Mouse (Mus musculus) lung, adult 2 months (tissue): ENCODE results near the gene Spaca3. TPM values are rescaled to one million over a fixed set of nuclear protein-coding genes. Genes with fewer than 3 reads are reported as not detected.

ENCODE experiments used
- DNase-seq: peaks from one replicate; pipeline ENCODE4 v3.0.0; 2022
- H3K4me1 ChIP-seq: fragments of 200-500 bp; 2 replicates; pipeline ENCODE4 v1.6.1; 2011; ENCODE audit warnings: low read length; ENCODE audit not compliant: control insufficient read depth, insufficient read depth
- H3K4me3 ChIP-seq: fragments of 200-500 bp; replicated peaks from 2 replicates; pipeline ENCODE3; 2011; ENCODE audit warnings: low read depth, mild to moderate bottlenecking, control low read depth, low read length; ENCODE audit errors: extremely low read depth
- CTCF ChIP-seq: fragments of 200-500 bp; IDR thresholded peaks from 2 replicates; pipeline ENCODE4 v1.5.1; 2011; ENCODE audit warnings: mild to moderate bottlenecking, low read length, control low read depth; ENCODE audit not compliant: insufficient read depth
- POLR2A ChIP-seq: fragments of 200-500 bp; IDR thresholded peaks from 2 replicates; pipeline ENCODE4 v1.6.1; 2011; ENCODE audit warnings: low read depth, mild to moderate bottlenecking, control low read depth, low read length, borderline replicate concordance; ENCODE audit errors: extremely low read depth
- WGBS: fragments of 180-500 bp; shearing (Covaris S2); methylation state at CpG from one replicate; pipeline ENCODE4 v1.1.7; 2018; 5-methylcytosine and 5-hydroxymethylcytosine counted together
- polyA plus RNA-seq: library from polyadenylated mRNA; depleted of rRNA; stranded (reverse); fragments of >200 nt; gene quantifications from 2 replicates; pipeline ENCODE4 v1.2.3, GENCODE M21; 2012; rRNA removed

Spaca3 gene
- 0.29 TPM in 1 of 2 replicates, not detected in the other for polyA plus RNA-seq

DNA sequence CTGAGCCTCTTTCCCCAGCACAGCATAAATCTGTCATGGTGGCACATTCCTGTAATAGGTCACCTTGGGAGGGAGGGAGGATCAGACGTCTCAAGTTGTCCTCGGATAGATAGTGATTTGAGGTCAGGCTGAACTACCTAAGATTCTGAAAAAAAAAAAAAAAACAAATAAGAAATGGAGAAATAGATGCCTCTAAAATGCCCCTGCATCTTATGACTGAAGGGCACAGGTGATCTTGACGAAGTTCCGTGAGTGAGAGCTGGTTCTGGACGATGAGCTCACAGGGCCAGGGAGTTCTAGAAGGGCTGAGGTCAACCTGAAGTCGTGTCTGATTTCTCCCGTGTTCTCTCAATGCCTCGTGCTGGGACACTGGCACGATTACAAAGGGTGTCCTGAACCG is at the start of gene Spaca3:
Gene Spaca3 (plus strand): TSS at position 301 of the 400 bp plus-strand sequence.
- no peak within 1 kb of the TSS for H3K4me3 ChIP-seq
- TF ChIP-seq POLR2A (no peak), CTCF (no peak)
- 62% methylated on average over 10 of the region's 10 CpGs for WGBS
- DNase-seq: no peak
- H3K4me1 ChIP-seq: no peaks in the 10 kb centered on the region

DNA sequence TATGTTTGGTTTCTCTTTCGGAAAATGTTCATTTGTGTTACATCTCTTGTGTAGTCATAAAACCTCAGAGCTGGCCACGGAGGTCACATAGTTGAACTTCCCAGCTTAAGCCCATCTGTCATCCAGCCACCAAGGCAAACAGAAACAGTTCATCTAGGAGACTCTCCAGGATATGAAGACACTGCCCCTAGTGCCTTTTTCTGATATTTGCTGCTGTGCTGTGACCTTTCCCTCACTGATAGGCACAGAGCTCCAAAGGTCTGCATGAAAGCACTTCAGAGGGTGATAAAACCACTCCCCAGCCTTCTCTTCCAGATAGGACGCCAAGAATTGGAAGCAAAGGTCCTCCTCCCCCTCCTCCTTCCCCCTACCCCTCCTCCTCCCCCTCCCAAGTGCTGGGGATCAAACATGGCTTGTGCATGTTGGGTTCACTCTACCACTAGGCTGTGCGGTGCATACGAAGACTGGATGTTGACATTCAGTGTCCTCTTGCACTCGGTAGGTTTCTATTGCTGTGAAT is 49.6 kb upstream of the Spaca3 start:
- peaks cover 4% of the 10 kb centered on the region; the same call in 1 of the 2 replicates for H3K4me1 ChIP-seq
- TF ChIP-seq POLR2A (no peak), CTCF (no peak)
- no peak overlapping the region for H3K4me3 ChIP-seq
- 59% methylated on average over 6 of the region's 6 CpGs for WGBS
- DNase-seq: no peak

DNA sequence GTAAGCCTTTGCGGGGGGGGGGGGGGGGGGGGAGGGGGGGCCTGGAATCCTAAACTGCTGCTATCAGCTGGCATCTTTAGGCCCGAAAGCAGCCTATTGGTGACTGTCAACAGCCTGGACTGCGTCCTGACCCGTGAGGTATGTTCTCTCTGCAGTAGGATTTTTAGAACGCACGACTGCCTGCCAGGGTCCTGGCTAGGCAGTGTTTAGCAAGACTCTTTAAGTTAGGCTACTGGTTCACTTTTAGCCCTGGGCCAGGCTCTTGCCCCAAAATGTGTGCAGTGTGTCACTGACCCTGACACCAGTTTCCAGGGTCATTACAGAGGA is 48.5 kb upstream of the Spaca3 start:
- whole genome bisulfite sequencing: 38% methylated on average over 6 of the region's 6 CpGs
- TF ChIP-seq POLR2A: no peak
- TF ChIP-seq CTCF: no peak
- DNase-seq: no peak
- H3K4me1 ChIP-seq: peaks cover 4% of the 10 kb centered on the region; the same call in 1 of the 2 replicates
- peak overlapping the region; percentile 55 for H3K4me3 ChIP-seq

DNA sequence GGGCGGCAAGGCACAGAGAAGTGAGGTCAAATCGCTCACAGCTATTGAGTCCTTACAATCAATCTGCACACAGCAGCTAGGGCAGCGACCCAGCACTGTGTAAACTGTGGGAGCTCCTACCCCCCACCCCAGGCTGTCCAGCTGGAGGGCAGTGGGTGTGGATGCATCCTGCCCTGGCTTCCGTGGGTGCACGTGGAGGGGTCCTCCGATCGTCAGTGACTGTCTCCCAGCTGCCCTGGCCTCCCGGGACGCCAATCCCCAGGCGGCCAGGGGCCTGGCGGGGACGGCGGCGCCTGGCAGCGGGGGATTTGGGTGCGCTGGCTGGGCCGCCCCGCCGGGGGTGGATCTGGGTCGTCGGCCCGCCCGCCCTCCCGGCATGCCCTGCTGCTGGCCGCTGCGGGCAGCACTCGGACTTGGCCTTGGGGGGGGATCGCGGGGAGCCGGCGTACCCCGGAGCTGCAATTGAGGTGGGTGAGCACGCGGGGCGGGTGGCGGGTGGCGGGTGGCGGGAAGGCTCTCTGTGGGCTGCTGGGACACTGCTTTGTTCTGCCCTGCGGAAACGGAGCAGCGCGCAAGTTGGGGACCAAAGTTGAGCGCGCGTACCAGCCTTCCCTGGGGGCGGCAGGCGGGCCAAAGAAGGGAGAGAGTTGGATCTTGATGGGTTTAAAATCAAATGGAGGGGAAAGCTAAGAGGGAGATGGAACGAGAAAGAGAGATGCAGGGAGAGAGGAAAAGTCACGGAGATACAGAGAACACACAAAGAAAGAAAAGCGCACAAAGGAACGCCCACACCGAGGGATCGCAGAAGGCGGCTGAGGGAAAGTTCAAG is 48.0 kb upstream of the Spaca3 start, which contains the start of gene Tmem98:
Gene Tmem98 (plus strand): TSS at position 183 of the 829 bp plus-strand sequence.
- peak; percentile 53 for DNase-seq
- Histone ChIP-seq H3K4me1 (peaks cover 4% of the 10 kb centered on the region; the same call in 1 of the 2 replicates), H3K4me3 (peak within 1 kb of the TSS; percentile 68)
- TF ChIP-seq CTCF (no peak), POLR2A (no peak)
- 1% methylated on average over 50 of the region's 54 CpGs for WGBS

DNA sequence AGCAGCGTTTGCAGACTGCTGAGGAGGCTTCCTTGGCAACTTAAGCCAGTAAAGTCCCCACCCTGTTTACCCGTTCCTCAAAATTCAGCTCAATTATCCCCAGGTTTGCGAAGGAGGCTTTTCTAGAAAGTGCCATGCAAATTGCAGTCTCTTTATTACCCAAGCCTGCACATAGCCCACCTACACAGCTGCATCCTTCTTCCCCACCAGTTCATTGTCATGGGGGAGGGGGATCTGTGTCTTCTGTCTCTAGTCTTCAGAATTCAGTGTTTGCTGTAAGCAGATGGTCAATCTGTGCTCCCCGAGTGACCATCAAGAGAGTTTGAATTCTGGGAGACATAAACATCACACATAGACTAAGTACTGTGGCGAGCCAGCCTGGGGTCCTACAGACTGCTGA is 47.0 kb upstream of the Spaca3 start:
- DNase-seq: no peak
- TF ChIP-seq POLR2A: no peak
- TF ChIP-seq CTCF: no peak
- WGBS: 20% methylated on average over 5 of the region's 5 CpGs
- Histone ChIP-seq H3K4me1 (peaks cover 4% of the 10 kb centered on the region; the same call in 1 of the 2 replicates), H3K4me3 (no peak overlapping the region)

DNA sequence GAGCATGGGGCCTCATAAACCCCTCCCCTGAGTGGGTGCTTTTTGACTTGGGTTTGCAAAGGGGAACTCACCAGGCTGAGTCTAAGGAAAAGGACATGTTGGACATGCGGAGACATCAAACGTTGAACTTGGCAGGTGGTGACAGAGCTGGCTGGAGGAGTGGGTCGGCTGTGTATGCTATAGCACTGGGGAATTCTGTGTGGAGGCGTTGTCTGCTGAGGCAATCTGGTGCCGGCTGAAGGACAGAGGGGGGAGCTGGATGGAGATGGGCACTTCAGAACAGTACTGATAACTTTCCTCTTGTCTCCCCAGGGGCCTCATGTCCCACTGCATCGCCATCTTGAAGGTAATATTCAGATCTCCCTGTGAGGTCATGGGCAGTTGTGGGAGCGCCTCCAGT is 42.8 kb upstream of the Spaca3 start:
- H3K4me1 ChIP-seq: no peaks in the 10 kb centered on the region; the same call in 1 of the 2 replicates
- no peak for DNase-seq
- 89% methylated on average over 7 of the region's 7 CpGs for WGBS
- no peak overlapping the region for H3K4me3 ChIP-seq
- TF ChIP-seq POLR2A (no peak), CTCF (no peak)

DNA sequence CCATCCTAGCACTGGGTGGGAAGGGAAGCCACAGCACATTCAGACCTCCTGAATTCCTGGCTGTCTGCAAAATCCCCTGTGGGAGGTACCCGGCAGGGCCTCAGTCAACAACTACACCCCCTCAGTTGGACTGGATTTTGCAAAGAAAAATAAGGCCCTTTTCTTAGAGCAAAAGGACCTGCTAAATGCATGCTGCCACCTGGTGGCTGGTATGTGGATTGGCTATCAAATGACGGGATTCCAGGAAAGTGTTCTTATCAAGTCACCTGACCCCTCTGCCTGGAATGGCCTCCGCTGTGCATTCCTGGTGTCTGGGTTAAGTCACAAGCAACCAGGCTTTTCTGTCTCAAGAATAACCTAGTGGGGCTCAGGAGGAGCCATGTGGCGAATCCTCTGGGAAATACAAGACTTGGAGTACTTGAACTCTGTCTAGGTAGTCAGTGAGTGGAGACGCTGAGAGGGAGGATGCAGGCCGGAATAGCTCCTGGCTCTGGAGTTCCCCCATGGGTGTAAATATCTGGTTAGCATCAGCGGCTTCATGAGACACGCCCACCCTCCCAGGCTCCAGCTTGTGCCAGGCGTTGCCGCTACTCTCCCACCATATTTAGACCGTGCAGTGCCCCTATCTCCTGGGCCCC is 40.0 kb upstream of the Spaca3 start:
- TF ChIP-seq CTCF: peak; percentile 56
- no peak for TF ChIP-seq POLR2A
- WGBS: 44% methylated on average over 11 of the region's 11 CpGs
- H3K4me3 ChIP-seq: no peak overlapping the region
- H3K4me1 ChIP-seq: no peaks in the 10 kb centered on the region; the same call in 1 of the 2 replicates
- peak; percentile 82 for DNase-seq

DNA sequence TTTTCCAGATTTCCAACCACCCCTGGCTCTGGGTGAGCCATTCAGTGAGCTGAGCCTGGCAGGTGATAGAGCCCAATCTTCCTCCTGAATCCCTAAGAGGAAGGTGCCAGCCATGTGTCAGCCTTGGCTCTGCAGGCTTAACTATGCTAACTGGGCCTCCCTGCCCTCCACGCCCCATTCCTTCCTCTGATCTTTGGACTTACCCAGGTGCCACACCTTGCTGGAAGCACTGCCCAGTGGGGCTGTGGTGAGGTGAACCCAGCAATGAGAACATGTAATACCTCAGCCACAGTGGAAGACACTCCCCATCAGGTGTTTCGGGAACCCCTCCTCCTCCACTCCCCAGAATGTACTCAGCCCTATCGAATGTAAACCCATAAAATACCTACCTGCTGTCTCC is 38.1 kb upstream of the Spaca3 start:
- 70% methylated on average over 3 of the region's 3 CpGs for WGBS
- no peak for TF ChIP-seq POLR2A
- no peak for TF ChIP-seq CTCF
- Histone ChIP-seq H3K4me1 (no peaks in the 10 kb centered on the region; the same call in 1 of the 2 replicates), H3K4me3 (no peak overlapping the region)
- no peak for DNase-seq

DNA sequence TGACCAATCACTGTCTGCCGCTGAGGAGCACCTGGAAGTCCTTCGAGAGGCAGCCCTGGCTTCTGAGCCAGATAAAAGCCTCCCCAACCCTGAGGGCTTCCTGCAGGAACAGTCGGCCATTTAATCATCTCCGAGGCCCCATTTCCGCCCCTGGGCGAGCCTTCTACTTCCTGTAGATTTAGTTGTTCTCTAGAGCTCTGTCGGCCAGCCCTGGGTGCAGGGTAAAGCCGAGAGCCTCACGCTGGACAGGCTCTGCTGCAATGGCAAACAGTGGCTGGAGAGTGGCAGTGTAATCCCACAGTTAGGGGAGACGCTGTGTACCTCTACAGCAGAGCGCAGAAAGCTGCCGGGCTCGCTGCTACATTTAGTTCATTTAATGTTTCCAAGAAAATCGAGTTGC is 36.9 kb upstream of the Spaca3 start:
- WGBS: 46% methylated on average over 14 of the region's 14 CpGs

DNA sequence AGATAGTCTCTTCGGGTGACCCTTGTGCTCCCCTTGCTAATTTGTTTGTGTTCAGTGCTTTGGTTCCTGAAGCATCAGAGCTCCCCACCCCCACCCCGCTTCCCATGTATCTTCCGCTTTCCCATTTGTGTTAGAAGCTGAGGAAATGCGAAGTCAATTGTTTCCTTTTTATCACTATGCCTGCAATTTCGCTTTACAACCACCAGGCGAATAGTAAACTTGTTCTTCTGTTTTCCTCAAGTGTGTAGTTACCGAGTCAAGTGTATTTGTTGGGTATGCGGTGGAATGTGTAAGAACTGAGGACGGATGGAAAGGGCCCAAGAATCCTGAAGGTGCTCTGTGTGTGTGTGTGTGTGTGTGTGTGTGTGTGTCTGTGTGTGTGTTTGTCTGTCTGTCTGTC is 36.4 kb upstream of the Spaca3 start:
- TF ChIP-seq CTCF (no peak), POLR2A (no peak)
- H3K4me1 ChIP-seq: no peaks in the 10 kb centered on the region; the same call in 1 of the 2 replicates
- 55% methylated on average over 9 of the region's 9 CpGs for WGBS
- no peak for DNase-seq
- no peak overlapping the region for H3K4me3 ChIP-seq

More for the DNA sequence above, 36.9 kb upstream of the Spaca3 start:
- TF ChIP-seq CTCF: peak; percentile 50
- TF ChIP-seq POLR2A: peak; percentile 14; the same call in 1 of the 2 replicates
- Histone ChIP-seq H3K4me1 (no peaks in the 10 kb centered on the region; the same call in 1 of the 2 replicates), H3K4me3 (no peak overlapping the region)
- DNase-seq: peak; percentile 34
